Mouse (Mus musculus) heart, adult 2 months (tissue): ENCODE results near the gene Etd.

Experiments
- CTCF ChIP-seq: fragments of 200-600 bp; IDR thresholded peaks from 2 replicates; pipeline ENCODE4 v1.8.1; 2022; ENCODE audit warnings: antibody characterized with exemption, mild to moderate bottlenecking, moderate library complexity
- POLR2A ChIP-seq: fragments of 200-500 bp; IDR thresholded peaks from 2 replicates; pipeline ENCODE4 v1.6.1; 2011; ENCODE audit warnings: mild to moderate bottlenecking, low read depth, low read length, control low read depth; ENCODE audit not compliant: insufficient read depth

DNA sequence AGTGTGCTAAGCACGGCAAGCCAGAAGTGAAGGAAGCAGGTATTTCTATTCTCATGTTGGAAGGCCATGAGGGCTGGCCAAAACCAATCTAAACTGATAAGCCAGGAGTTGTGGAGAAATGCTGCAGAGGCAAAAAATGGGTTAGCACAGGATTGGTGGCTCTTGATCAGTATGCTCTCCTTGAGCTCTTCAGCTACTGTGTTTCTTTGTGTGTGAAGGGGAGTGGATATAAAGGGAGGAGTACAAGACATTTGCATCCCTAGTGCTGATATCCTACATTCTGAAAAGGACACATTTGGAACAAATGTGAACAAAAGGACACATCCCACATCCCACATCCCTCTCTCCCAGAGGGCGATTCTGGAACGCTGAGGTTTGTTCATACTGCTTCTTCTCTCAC is at the start of gene Etd:
- TF ChIP-seq POLR2A: no peak
- no peak for TF ChIP-seq CTCF
